Mouse (Mus musculus): Measurements from ENCODE around the gene Pfdn6.

DNA sequence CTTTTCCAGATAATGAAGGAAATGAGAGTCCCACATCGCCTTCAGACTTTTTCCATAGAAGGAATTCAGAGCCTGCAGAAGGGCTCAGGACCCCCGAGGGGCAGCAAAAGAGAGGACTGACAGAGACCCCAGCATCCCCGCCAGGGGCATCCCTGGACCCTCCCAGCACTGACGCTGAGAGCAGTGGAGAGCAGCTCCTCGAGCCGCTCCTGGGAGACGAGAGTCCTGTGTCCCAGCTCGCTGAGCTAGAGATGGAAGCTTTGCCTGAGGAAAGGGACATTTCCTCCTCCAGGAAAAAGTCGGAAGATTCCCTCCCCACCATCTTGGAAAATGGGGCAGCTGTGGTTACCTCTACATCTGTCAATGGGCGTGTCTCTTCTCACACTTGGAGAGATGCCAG is 26.9 kb downstream of the Pfdn6 start:
- TF ChIP-seq CTCF (IDR thresholded peaks at IDR 0.05) (no peak), POLR2A (IDR thresholded peaks at IDR 0.05; ENCODE audit: insufficient read depth, low read depth, low read length) (no peak), EP300 (IDR thresholded peaks at IDR 0.05; ENCODE audit: insufficient read depth, low read depth, low read length) (no peak)
